Mouse (Mus musculus): Measurements from ENCODE around the gene Vps41. TPM values are rescaled to one million over a fixed set of nuclear protein-coding genes. Genes with fewer than 3 reads are reported as not detected.

Gene Vps41
- polyA plus RNA-seq, 1 experiment from 2014 or later: 30.2 TPM

DNA sequence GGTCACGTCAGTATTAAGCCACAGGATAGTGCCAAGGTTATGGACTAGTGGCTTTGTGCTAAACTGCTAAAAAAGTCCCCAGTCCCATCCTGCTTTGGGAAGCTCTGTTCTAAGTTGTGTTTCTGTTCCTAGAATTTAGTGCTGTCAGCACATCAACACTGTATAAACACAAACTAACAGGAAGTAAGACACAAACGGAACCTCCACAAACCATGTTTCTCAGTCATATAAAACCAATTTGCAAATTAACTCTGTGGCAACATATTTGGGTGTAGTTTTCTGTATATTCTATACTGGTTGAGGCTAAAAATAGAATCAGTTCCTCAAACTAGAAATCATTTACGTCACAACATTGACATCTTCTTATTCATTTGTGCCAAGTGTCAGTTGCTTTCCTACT is 83.3 kb downstream of the Vps41 start:
- Histone ChIP-seq H3K27me3 (replicated peaks) (no peaks in the 10 kb centered on the region), H3K4me1 (no peaks in the 10 kb centered on the region), H3K36me3 (peaks cover 3% of the 10 kb centered on the region; the same call in 1 of the 2 replicates), H3K9ac (no peak overlapping the region), H3K9me3 (replicated peaks) (no peaks in the 10 kb centered on the region), H3K4me3 (no peak overlapping the region), H3K27ac (no peak overlapping the region), H3K4me2 (no peak overlapping the region)
- 62% methylated on average over 3 of the region's 3 CpGs for WGBS (ENCODE audit: insufficient replicate concordance)
- ATAC-seq: no peak

DNA sequence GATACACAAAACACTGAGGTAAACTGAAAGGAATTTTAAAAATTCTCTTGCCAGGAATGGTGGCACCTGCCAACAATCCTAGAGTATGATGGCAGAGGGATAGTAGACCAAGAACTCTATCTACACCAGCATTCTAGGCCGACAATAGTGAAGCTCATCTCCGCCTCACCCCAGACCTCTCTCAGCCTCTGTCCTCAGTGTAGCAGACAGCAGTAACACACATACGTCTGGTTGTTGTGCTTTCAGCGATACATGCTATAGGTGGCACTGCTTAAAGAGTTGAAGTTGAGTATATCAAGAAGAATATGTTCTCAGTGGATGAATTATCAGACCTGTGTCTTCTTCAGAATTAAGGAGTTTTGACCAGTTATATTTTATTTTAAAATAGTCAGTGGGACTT is 92.4 kb downstream of the Vps41 start:
- H3K4me3 ChIP-seq: no peak overlapping the region
- no peak overlapping the region for H3K27ac ChIP-seq
- H3K9ac ChIP-seq: no peak overlapping the region
- peaks cover 14% of the 10 kb centered on the region for H3K36me3 ChIP-seq
- ATAC-seq: no peak
- H3K4me1 ChIP-seq: no peaks in the 10 kb centered on the region
- 79% methylated on average over 4 of the region's 4 CpGs for WGBS (ENCODE audit: insufficient replicate concordance)
- no peaks in the 10 kb centered on the region for H3K27me3 ChIP-seq (replicated peaks)
- H3K4me2 ChIP-seq: no peak overlapping the region
- no peaks in the 10 kb centered on the region for H3K9me3 ChIP-seq (replicated peaks)

DNA sequence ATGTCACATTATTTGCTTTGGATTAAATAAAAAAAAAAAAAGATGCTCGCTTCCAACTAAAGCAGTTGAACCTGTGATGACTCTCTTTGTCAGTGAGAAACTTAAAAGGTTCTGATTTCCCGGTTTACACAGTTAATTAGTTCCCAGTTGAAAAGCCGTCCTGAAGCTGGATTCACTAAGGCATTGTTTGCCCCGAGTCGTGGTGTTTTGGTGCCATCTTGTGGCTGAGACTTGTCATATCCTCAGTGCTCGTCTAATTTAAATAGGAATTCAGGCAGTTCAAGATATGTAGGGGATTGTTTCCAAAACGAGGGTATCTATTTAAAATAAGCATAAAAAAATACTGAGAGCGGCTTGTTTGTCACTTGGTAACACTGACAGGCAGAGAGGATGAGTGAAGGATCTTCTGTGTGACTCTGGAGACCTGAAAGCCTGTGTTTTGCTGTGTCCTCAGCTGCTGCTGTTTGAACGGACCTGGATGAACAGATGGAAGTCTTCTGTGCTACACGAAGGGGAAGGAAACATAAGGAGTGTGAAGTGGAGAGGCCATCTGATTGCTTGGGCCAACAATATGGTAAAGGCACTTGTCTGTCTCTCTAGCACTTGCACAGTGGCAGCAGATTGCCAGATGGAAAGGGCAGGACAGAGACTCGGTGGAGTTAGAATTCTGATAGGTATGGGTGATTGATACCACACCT is 93.0 kb downstream of the Vps41 start:
- no peaks in the 10 kb centered on the region for H3K4me1 ChIP-seq
- peaks cover 20% of the 10 kb centered on the region for H3K36me3 ChIP-seq
- H3K27ac ChIP-seq: no peak overlapping the region
- no peak overlapping the region for H3K4me2 ChIP-seq
- no peaks in the 10 kb centered on the region for H3K9me3 ChIP-seq (replicated peaks)
- 26% methylated on average over 11 of the region's 11 CpGs for WGBS (ENCODE audit: insufficient replicate concordance)
- H3K4me3 ChIP-seq: no peak overlapping the region
- no peaks in the 10 kb centered on the region for H3K27me3 ChIP-seq (replicated peaks)
- no peak for ATAC-seq
- no peak overlapping the region for H3K9ac ChIP-seq

DNA sequence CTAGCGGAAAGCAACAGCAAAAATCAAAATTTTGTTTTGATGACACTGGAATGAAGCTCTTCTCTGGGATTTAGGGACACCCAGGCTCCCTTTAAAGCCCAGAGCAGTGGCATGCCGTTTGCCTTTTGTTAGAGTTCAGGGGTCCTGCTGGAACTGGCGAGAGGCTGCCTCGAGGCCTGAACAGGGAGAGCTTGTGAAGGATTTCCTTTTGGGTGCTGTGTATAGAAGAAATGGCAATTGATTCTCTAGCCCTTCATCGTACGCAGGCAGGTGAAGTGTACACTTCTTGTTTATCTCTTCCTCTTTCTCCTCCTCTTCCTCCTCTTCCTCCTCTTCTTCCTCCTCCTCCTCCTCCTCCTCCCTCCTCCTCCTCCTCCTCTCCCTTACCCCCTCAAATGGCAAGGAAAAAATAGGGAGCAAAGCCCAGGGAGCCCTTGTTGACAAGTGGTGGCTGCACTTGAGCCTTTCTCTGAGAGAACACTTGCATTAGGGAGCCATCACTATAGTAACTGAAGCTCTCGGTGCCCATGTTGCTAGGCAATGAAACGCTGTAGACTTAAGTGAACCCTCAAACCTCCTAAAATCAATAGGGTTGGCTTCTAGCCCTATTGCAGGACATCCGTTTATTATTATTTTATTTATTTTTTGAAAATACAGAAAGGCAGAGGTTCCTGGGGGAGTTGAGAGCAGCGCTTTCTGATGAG is 107.5 kb downstream of the Vps41 start:
- no peak overlapping the region for H3K27ac ChIP-seq
- no peaks in the 10 kb centered on the region for H3K9me3 ChIP-seq (replicated peaks)
- H3K4me3 ChIP-seq: no peak overlapping the region
- no peak overlapping the region for H3K9ac ChIP-seq
- H3K27me3 ChIP-seq (replicated peaks): no peaks in the 10 kb centered on the region
- no peak for ATAC-seq
- no peak overlapping the region for H3K4me2 ChIP-seq
- peaks cover 14% of the 10 kb centered on the region for H3K4me1 ChIP-seq
- peaks cover 15% of the 10 kb centered on the region for H3K36me3 ChIP-seq
- 79% methylated on average over 10 of the region's 10 CpGs for WGBS (ENCODE audit: insufficient replicate concordance)

- no peaks in the 10 kb centered on the region for H3K27me3 ChIP-seq (replicated peaks)
- H3K4me1 ChIP-seq: peaks cover 14% of the 10 kb centered on the region
- peak; percentile 95 for ATAC-seq
- no peak overlapping the region for H3K4me3 ChIP-seq
- H3K4me2 ChIP-seq: no peak overlapping the region
- WGBS (ENCODE audit: insufficient replicate concordance): 57% methylated on average over 10 of the region's 10 CpGs
- peaks cover 15% of the 10 kb centered on the region for H3K36me3 ChIP-seq
- no peak overlapping the region for H3K9ac ChIP-seq
- H3K9me3 ChIP-seq (replicated peaks): no peaks in the 10 kb centered on the region
- H3K27ac ChIP-seq: no peak overlapping the region
These were observed 109.9 kb downstream of the Vps41 start for GRCm38 (mm10) chr13:18827029-18827428.

DNA sequence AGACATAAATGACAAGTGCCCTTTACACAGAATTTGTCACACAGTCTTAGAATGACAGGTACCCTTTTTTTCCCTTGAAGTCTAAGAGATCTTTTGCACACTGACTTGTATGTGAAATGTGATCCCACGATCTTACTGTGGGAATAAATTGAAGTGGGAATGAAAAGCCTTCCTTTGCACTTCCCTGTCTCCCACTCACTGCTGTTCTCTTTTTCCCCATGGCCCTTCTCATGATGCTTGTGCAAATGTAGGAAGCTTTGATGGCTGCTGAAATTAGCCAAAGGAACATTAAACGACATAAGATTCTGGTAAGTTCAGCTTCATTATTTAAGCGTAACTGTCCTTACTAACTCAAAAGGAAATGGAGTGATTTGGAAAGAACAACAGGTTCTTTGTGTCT is 113.4 kb downstream of the Vps41 start:
- Histone ChIP-seq H3K36me3 (peaks cover 7% of the 10 kb centered on the region), H3K9ac (no peak overlapping the region), H3K27me3 (replicated peaks) (no peaks in the 10 kb centered on the region), H3K4me3 (no peak overlapping the region), H3K4me1 (peaks cover 14% of the 10 kb centered on the region), H3K9me3 (replicated peaks) (no peaks in the 10 kb centered on the region), H3K27ac (no peak overlapping the region), H3K4me2 (no peak overlapping the region)
- 76% methylated on average over 3 of the region's 3 CpGs for WGBS (ENCODE audit: insufficient replicate concordance)
- ATAC-seq: no peak

DNA sequence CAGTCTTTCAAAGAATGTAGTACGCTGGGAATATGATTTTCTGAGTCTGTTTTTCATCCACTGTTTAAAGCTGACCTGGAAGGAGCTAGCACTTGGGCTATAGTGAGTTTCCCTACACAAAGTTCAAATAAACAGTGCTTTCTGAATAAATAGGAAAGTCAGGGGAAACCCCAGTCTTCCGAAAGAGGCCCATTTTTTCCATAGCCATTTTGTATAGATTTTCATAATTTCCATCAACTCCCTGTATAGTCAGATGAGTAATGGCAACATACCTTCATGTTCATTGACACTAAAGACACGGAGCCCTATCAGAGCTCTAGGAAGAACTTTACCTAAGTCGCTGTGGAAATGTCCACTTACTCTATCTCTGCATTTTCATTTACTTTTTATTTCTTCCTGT is 122.1 kb downstream of the Vps41 start:
- no peak for ATAC-seq
- H3K27ac ChIP-seq: no peak overlapping the region
- H3K9me3 ChIP-seq (replicated peaks): no peaks in the 10 kb centered on the region
- H3K27me3 ChIP-seq (replicated peaks): no peaks in the 10 kb centered on the region
- no peak overlapping the region for H3K4me3 ChIP-seq
- H3K9ac ChIP-seq: no peak overlapping the region
- H3K4me1 ChIP-seq: no peaks in the 10 kb centered on the region
- H3K36me3 ChIP-seq: 0 out of 2 replicates have a peak, but pooled peaks cover 6% of the 10 kb centered on the region
- H3K4me2 ChIP-seq: no peak overlapping the region
- WGBS (ENCODE audit: insufficient replicate concordance): 78% methylated on average over 4 of the region's 4 CpGs

DNA sequence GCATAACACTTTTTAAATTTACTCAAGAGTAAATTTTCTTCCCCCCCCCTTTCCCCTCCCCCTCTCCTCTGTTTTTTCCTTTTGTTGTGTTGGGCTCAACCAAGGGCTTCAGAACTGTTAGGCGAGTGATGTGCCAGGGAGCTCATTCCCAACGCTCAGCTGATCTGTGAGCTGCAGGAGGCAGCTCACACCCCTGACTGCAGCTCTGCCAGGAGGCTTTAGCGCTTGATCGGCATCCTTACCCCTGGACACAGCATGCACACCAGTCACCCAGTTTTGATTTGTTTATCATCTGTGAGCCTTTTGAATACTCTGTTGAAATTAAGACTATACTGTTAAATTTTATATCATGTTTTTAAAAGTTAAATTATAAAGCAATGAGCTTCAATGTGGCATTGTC is 123.3 kb downstream of the Vps41 start:
- Histone ChIP-seq H3K27me3 (replicated peaks) (no peaks in the 10 kb centered on the region), H3K9me3 (replicated peaks) (no peaks in the 10 kb centered on the region), H3K4me2 (no peak overlapping the region), H3K4me3 (no peak overlapping the region), H3K4me1 (no peaks in the 10 kb centered on the region), H3K36me3 (0 out of 2 replicates have a peak, but pooled peaks cover 6% of the 10 kb centered on the region), H3K27ac (no peak overlapping the region), H3K9ac (no peak overlapping the region)
- ATAC-seq: no peak
- 64% methylated on average over 4 of the region's 4 CpGs for WGBS (ENCODE audit: insufficient replicate concordance)

DNA sequence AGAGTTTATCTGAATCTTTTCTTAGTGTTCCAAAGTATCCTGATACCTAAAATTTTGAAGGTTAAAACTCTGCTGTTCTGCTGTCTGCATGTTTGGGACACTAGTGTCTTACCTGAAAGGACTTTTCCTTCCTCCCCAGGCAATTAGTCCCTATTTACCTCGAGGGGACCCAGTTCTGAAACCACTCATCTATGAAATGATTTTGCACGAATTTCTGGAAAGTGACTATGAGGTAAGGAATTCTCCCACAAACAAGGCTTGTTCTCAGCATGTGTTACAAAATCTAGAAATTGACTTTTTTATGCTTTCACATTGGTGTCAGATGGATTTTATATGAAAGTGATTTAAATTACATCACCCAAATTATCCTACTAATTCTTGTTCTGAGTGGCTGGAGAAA is 123.9 kb downstream of the Vps41 start:
- Histone ChIP-seq H3K4me1 (no peaks in the 10 kb centered on the region), H3K27me3 (replicated peaks) (no peaks in the 10 kb centered on the region), H3K4me3 (no peak overlapping the region), H3K9me3 (replicated peaks) (no peaks in the 10 kb centered on the region), H3K9ac (no peak overlapping the region), H3K27ac (no peak overlapping the region), H3K4me2 (no peak overlapping the region), H3K36me3 (0 out of 2 replicates have a peak, but pooled peaks cover 6% of the 10 kb centered on the region)
- no peak for ATAC-seq
- 56% methylated on average over 2 of the region's 2 CpGs for WGBS (ENCODE audit: insufficient replicate concordance)

GRCm38 (mm10) chr13:18841752-18842282 is 124.7 kb downstream of the Vps41 start:
- no peak overlapping the region for H3K4me3 ChIP-seq
- no peaks in the 10 kb centered on the region for H3K27me3 ChIP-seq (replicated peaks)
- peaks cover 11% of the 10 kb centered on the region; the same call in 1 of the 2 replicates for H3K36me3 ChIP-seq
- 83% methylated on average over 6 of the region's 6 CpGs for WGBS (ENCODE audit: insufficient replicate concordance)
- no peak for ATAC-seq
- no peaks in the 10 kb centered on the region for H3K4me1 ChIP-seq
- H3K9ac ChIP-seq: no peak overlapping the region
- H3K27ac ChIP-seq: no peak overlapping the region
- H3K4me2 ChIP-seq: no peak overlapping the region
- H3K9me3 ChIP-seq (replicated peaks): no peaks in the 10 kb centered on the region

GRCm38 (mm10) chr13:18842556-18842955 is 125.5 kb downstream of the Vps41 start:
- H3K4me1 ChIP-seq: no peaks in the 10 kb centered on the region
- H3K4me3 ChIP-seq: no peak overlapping the region
- peaks cover 11% of the 10 kb centered on the region; the same call in 1 of the 2 replicates for H3K36me3 ChIP-seq
- H3K4me2 ChIP-seq: no peak overlapping the region
- no peaks in the 10 kb centered on the region for H3K27me3 ChIP-seq (replicated peaks)
- no peak overlapping the region for H3K9ac ChIP-seq
- no peaks in the 10 kb centered on the region for H3K9me3 ChIP-seq (replicated peaks)
- ATAC-seq: no peak
- no peak overlapping the region for H3K27ac ChIP-seq
- 80% methylated on average over 4 of the region's 4 CpGs for WGBS (ENCODE audit: insufficient replicate concordance)

GRCm38 (mm10) chr13:18843546-18843945 is 126.5 kb downstream of the Vps41 start:
- ATAC-seq: no peak
- no peaks in the 10 kb centered on the region for H3K27me3 ChIP-seq (replicated peaks)
- H3K36me3 ChIP-seq: peaks cover 12% of the 10 kb centered on the region; the same call in 1 of the 2 replicates
- no peaks in the 10 kb centered on the region for H3K9me3 ChIP-seq (replicated peaks)
- no peak overlapping the region for H3K4me3 ChIP-seq
- H3K4me1 ChIP-seq: no peaks in the 10 kb centered on the region
- no peak overlapping the region for H3K4me2 ChIP-seq
- H3K27ac ChIP-seq: no peak overlapping the region
- 80% methylated on average over 1 of the region's 1 CpGs for WGBS (ENCODE audit: insufficient replicate concordance)
- no peak overlapping the region for H3K9ac ChIP-seq

Measured in liver, embryonic 12.5 days (tissue).